Mouse (Mus musculus): ENCODE results near the gene Rcor2.

DNA sequence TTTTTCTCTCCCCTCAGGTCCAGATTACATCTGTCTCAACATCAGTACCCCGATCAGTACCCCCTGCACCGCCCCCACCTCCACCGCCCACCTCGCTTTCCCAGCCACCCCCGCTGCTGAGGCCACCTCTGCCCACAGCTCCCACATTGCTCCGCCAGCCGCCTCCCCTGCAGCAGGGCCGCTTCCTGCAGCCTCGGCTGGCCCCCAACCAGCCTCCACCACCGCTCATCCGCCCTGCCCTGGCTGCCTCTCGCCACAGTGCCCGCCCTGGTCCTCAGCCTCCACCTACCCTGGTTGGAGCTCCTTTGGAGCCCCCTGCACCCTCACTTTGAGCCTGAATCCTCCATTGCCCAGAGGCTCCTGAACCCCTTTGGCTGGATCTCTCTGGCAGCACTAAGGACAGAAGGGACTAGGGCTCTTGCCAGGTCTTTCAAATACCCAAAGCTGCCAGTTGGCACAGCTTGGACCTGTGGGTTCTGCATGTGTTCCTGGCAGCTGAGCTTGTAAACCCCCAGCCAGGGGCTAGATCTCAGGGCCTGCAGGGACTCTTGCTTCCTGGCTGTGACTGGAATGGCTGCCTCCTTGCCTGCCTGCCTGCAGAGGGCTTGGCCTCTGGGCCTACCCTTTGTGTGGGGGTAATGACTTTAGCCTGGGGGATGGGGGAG lies 7.3 kb downstream of the Rcor2 start:
- TF ChIP-seq CTCF (IDR thresholded peaks at IDR 0.05; ENCODE audit: extremely low read depth, insufficient read depth, insufficient read length, insufficient replicate concordance) (no peak), POLR2A (IDR thresholded peaks at IDR 0.05; ENCODE audit: low read depth, low read length) (no peak)
